Mouse (Mus musculus) kidney, adult 2 months (tissue): ENCODE results near the gene Acat3.
"Not testable (repeated sequence)": the region's sequence is repeated elsewhere in the genome, so short reads cannot be mapped to it uniquely, and the experiment has no call there.

Source experiments
- CTCF ChIP-seq: fragments of 200-500 bp; conservative IDR thresholded peaks from 2 replicates; pipeline ENCODE4 v1.5.1; 2011; ENCODE audit warnings: low read depth, mild to moderate bottlenecking, control low read depth, low read length, moderate library complexity, mixed read lengths; ENCODE audit not compliant: insufficient read depth, insufficient read length
- POLR2A ChIP-seq: fragments of 200-500 bp; IDR thresholded peaks from one replicate; pipeline ENCODE4 v1.6.1; 2011; ENCODE audit warnings: low read depth, low read length, control low read depth

- not testable (repeated sequence) for TF ChIP-seq POLR2A, CTCF
Measured at GRCm38 (mm10) chr17:12931576-12931975, 8.8 kb downstream of the Acat3 start.
